Mouse (Mus musculus) frontal cortex, postnatal 25 days (tissue): ENCODE measurements around the gene Parp3.

Experiments used
- DNase-seq, 2 experiments: peaks; one replicate each; pipeline ENCODE4 v3.0.0; 2022; ENCODE audit warnings: low spot score in 2 of 2

Parp3 gene

DNA sequence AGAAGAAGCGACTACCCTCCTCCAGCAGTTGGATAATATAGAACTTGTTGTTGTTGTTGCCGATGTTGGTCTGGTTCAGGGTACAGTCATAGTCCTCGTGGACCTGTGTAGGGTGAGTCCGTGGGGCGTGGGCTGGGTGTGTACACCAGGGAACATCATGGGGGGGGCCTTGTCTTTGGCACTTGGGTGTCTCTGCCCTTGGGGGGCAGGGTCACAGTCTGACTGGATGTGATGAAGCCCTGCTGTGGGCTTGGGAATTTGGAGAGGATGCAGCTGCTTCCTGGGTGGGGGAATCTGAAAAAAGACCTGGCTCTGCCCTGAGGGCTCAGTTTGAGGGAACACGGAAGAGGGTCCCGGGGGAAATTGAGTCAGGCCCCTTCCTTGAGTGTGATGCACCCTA is 1.7 kb downstream of the Parp3 start:
- peak; percentile 2 to 9 for DNase-seq

DNA sequence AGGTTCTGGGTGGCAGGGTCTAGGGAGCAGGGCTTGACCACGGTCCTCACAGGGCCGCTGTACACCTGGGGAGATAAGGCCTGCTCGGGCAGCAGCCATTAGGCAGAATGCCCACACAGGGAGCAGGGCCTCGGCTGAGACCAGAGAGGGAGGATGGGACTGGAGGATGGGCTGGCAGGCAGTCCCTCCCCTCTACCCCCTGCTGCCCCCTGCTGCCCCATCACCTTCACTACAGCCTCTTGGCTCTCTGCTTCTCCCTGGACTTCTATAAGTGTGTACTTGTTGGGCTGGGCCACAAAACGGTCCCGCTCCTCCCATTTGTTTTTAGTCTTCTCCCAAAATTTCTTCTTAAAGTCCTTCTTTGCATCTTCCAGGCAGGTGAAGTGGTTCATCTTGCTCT is 2.3 kb downstream of the Parp3 start:
- peak; percentile 22 to 46 for DNase-seq

DNA sequence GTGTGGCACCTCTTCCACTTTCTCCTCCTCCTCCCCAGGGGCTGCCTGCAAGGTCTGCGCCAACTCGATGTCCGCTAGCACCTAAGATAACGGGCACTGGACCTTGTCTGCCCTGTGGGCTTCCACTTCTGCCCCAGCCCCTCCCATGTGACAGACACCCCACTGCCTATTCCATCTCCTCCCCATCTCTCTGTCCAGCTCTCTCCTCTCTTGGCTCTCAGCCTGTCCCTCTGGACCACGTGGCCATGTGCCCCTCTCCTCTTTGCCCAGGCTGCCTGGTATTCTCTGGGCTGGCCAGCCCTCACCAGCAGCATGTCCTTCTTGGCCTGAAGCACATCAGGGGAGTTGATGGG is 3.0 kb downstream of the Parp3 start:
- DNase-seq = peak; percentile 3 to 4

DNA sequence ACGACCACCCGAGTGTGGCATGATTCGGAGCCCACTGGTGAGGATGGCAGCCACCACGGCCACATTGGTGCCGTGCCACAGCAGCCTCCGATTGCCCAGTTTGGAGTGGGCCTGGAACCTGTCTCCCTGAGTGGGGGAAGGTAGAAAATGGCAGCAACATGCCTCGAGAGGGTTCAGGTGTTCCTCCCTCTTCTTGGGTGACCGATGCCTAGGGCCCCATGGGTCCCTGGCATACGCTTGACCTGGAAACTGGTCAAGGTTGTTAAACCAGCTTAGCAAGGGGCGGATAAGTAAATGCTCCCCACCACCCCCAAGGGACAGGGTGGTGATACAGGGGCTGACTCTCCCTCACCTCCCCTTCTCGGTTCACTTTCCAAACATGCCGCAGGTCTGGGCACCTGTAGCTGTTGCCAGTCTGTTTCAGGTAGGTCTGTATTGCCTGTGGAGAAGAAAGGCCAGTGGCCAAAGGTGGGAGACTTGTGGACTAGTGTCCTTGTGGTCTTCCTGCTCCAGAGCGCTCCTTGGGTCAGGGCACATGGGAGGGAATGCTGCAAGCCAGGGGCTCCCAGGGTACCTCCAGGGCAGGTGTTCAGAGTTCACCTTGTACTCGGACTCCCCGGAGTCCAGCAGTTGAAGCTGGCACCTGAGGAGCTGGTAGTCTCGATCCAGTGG is 3.5 kb downstream of the Parp3 start:
- DNase-seq = peak; percentile 1 to 5

DNA sequence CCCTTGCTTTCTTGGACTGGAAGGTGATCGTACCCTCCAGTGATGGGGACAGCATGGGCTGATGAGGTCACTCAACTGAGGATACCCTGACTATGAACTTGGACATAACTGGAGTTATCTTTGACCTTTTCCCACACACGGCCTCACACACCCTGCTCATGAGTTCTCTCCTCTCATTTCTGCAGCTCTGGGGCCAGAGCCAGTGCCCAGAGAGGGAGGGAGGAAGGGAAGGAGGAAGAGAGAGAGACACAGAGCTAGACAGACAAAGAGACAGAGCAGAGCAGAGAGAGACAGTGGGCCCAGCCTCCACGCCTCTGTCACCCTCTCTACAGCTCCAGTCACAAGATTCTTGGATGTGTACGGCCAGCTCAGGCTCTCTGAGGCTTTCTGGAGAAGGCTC is 4.4 kb downstream of the Parp3 start:
- peak in 1 of 2 experiments; percentile 3 for DNase-seq

DNA sequence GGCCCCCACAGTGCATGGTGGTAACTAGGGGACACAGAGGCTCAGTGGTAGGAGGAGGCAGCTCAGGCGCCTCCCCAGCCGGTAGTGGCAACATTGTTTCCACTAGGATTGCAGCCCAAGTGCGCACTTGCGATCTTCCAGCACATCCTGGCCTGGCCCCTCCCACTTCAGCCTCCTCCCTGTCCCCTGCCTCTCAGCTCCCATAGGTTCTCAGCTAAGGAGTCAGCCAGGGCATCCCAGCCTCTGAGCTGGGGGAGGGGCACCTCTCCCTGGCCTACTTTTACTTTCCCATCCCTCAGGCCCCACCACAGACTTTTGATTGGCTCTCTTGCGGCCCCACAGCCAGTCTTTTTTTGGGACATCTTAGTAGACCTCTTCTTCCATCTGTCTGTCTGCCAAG is 4.9 kb downstream of the Parp3 start:
- peak in 1 of 2 experiments; percentile 17 for DNase-seq

DNA sequence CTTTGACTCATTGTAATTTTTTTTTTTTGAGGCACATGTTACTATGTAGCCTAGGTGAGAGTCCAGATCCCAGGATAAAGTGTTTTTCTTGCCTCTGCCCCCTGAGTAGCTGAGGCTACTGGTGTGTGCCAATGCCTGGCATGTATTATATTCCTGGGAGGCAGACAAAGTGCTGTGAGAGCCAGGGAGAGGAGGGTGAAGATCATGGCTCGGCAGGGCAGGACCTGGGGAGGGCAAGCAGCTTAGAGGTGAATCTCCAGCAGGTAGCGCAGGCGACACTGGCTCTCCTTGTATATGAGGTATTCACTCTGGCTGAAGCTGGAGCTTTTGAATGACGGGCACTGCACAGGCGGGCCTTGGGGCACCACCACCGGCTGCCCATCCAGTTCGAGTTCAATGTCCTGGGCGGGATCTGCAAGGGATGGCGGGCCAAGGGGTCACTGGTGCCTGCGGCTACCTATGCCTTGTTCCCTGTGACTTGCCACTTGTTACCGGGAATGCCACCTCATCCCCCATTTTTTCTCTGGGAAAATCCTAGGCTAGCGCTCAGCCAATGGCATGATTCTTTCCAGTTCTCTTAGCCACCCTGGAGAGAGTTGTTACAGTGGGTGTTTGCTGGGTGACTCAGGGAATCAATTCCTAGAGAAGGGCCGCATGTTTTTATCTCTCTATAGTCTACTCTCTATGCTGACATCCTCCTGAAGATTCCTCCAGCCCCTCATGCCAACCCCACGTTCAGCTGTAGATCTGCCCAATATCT is 5.6 kb downstream of the Parp3 start:
- DNase-seq = no peak

DNA sequence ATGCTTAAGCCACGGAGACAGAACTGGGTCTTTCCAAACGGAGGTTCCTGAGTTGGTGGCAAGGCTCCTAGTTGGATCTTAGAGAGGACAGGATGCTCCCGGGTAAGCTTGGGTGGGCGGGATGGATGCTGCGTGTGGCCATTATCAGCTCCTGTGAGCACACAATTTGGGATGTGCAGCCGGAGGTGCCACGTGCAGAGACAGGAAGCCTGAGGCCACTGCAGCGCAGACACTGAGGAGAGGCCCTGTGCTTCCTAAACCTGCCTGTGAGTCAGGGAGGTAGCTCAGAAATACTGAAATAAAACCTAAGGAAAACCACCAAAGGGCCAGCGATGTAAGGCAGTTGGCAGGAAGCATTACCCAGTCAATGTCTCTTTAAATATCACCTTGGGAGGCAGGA is 7.0 kb downstream of the Parp3 start:
- DNase-seq = no peak

DNA sequence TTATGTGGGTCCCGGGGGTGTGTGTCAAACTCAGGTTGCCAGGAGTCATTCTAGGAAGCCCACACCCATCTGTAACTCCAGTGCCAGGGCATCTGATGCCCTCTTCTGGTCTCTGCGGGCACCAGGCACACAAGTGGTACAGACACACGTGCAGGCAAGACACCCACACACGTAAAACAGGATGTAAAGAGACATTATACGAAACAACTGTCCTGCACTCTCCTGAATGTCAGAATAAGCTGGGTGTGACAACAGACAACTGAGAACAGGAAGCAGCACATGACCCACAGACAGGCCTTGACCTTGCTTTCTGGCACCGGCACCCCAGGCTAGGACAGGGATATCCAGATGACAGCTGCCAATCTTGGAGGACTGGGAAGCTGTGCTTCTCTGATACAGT is 7.4 kb downstream of the Parp3 start:
- no peak for DNase-seq

DNA sequence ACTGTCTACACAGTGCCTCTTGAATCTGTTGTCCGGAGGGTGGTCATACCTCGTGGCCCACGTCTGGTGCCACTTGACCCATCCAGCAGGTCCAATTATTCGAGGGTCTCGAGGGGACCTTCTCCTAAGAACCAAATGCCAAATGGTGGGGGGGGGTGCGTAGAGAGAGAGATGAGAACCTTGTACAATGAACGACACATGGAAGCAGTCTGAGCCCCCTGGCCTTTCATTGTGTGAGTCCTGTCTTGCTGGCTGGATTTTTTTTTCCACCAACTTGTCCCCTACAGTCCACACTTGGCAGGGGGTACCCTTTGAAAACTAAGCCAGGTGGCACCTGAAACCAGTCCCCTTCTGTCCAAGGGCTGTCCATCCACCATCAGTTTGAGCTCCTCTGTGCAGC is 9.0 kb downstream of the Parp3 start:
- no peak for DNase-seq

DNA sequence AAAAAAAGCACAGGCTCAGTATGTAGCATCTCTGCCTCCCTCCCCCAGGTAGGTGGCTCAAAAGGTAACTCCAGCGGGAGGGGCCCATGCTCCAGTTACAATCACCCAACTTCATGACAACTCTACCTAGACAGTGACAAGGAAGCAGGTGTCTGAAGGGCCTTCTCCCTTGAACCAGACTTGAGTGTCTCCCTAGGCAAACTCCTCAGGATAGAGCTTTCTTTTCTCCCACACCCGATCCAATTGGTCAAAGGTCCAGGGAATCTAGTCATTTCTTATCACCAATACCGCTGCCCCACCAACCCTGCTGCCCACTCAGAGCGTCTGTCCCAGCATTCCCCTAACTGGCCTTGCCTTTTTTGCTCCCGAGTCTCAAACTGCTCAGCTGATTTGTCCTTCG is 10.0 kb downstream of the Parp3 start:
- no peak for DNase-seq

DNA sequence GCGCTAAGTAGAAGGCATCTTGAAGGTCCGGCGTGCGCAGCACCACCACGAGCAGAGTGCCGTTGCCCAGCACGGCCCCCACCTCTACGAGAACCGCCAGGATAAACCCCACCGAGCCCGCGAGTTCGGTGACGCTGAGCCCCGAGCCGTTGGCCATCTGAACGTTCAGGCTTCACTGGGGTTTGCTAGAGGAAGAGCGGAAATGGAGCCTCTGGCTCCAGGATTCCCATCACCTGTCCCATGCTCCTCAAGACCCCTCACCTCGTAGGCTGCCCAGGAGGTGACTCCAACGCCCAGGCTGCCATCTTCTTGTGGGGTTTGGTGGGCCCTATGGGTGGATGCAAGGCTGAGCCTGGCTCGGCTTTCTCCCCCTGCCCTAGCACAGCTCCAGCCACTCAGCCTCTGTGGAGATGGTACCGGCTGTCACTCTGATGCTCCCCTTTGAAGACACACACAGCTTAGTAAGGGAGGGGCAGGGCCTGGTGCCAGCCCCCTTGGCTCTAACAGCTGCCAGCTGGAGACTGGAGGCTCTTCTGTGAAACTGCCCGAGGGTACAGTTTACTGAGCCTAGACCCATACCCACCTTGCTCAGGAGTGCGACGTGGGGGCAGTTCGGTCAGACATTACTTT is 11.1 kb downstream of the Parp3 start, which contains the start of gene Gpr62:
Gpr62 (minus strand) TSS at position 368 of the 630 bp plus-strand sequence.
- DNase-seq = no peak

DNA sequence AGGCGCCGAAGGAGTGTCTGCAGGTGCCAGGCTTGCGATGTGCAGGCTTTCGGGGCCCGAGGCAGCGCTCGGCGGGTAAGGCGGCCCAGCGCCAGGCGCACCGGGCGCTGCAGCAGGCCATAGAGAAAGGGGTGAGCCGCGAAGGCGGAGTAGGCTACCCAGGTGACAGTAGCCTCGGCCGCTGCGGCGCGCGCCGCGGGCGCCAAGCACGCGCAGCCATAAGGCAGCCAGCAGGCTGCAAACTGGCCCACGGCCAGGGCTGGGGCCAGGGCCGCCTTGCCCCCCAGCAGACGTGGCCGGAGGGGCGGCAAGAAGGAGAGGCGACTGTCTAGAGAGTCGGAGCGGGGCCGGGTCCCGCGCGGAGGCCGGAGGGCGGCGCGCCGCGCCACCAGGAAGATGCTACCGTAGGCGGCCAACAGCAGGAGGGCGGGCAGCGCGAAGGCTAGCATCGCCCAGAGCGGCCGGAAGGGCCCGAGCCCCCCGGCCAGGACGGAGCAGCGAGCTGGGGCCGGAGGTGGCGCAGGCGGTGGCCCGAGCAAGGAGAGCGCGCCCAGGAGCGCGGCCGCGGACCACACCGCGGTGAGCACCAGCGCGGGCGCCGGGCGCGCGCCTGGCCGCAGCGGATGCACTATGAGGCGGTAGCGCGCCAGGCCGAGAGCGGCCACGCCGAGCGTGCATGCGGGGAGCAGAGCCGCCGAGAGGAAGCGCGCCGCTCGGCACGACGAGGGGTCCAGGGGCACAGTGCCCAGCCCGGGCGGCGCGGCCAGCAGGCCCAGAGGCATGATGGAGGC is 11.8 kb downstream of the Parp3 start:
- DNase-seq = no peak

DNA sequence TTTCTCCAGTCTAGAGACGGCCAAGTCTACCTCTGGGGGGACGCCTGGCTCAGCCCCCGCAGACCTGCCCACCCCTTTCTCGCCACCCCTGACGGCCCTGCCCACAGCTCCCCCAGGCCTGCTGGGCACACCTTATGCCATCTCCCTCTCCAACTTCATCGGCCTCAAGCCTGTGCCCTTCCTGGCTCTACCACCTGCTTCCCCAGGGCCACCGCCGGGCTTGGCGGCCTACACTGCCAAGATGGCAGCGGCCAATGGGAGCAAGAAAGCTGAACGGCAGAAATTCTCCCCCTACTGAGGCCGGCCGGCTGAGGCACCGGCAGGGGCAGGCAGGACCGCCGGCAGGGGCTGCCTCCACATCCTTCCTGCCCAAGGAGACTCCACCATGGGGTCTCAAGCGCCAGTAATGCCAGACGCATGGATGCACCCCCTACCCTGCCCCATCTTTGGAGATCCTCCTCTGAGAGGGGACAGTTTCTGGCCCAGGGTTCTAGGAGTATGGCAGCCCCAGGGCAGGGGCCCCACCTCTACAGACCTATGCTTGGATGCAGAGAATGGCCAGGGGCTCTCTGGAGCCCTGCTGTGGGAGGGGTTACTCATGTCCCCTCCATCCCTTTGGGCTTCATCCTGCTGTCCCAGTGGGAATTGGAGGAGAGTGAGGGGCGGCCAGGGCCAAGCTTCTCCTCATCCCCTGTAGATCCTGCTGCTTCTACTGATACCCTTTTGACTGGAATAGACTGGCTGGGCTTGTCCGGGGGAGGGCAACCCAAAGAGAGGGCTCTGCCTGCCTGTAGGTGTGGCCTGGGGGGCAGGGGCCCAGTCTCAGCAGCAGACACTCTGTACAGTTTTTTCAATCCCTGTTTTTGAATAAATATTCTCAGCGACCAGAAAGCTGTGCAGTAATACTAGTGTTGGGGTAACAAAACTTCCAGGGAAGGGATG is 13.4 kb downstream of the Parp3 start:
- DNase-seq = no peak

DNA sequence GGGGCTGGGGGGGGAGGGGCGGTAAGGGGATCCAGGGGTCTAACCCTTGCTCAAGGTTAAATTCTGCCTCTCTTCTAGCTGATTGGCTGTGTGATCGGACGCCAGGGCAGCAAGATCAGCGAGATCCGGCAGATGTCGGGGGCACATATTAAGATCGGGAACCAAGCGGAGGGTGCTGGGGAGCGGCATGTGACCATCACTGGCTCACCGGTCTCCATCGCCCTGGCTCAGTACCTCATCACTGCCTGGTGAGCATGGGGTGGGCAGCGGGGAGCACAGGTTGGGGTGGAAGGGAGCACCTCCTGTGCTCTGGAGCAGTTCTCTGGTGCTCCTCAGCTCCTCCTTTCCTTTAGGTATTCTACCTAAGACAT is 14.3 kb downstream of the Parp3 start:
- no peak for DNase-seq

DNA sequence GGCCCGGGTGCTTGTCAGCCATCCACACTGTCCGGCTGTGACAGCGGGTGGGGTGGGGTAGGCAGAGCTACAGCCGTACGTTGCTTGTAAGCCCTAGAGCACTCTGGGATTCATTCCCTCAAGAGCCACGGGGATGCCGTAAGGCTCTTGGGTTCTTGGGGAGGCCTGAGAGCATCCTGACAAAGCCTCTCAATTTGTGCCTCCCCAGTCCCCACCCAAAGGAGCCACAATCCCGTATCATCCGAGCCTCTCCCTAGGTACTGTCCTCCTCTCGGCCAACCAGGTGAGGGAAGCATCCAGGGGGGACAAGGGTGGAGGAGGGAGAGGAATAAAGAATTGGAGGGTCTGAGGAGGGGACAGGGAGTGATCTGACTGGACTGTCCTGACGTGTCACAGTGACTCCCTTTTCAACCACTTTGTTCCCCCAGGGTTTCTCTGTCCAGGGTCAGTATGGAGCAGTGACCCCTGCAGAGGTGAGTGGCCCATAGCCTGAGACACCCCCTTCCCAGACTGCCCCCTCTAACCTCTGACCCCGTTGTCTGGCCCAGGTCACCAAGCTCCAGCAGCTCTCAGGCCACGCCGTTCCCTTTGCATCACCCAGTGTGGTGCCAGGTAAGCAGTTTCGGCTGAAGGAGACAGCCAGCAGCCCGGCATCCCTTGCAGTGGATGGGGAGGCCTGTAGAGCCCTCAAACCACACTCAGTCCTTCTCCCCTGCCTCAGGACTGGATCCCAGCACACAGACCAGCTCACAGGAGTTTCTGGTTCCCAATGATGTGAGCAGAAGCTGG is 14.9 kb downstream of the Parp3 start:
- DNase-seq = no peak

DNA sequence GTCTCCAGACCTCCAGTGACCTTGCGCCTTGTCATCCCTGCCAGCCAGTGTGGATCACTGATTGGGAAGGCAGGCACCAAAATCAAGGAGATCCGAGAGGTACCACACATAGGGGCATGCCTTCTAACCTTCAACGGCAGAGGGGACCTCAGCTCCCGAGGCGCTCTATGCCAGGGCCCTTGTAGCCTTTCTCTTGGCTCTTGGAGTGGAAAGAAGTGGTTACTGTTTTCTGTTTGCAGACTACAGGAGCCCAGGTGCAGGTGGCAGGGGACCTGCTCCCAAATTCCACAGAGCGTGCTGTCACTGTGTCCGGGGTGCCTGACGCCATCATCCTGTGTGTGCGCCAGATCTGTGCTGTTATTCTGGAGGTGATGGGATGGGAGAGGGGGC is 15.7 kb downstream of the Parp3 start:
- no peak for DNase-seq

DNA sequence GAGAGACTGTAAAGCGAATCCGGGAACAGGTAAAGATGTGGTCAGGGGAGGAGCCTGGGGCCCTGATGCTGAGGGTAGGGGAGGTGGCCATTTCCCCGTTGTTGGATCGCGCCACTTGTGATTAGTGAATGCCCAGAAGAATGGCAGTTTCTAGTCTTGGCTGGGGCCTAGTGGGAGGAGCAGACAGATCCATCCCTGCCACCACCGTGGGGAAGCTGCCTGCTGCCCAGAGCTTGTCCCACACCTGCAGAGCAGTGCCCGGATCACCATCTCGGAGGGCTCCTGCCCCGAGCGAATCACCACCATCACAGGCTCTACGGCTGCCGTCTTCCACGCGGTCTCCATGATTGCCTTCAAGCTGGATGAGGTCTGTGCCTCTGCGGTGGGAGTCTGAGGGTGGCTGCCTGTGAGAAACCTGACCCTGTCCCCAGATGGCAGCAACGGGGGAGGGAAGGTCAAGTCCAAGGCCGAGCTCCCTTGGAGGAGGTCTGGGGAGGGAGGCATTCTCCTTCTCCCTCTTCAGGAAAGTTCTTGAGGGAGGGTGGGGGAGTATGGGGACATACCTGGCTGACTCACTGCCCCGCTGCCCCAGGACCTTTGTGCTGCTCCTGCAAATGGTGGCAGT is 16.2 kb downstream of the Parp3 start:
- no peak for DNase-seq

DNA sequence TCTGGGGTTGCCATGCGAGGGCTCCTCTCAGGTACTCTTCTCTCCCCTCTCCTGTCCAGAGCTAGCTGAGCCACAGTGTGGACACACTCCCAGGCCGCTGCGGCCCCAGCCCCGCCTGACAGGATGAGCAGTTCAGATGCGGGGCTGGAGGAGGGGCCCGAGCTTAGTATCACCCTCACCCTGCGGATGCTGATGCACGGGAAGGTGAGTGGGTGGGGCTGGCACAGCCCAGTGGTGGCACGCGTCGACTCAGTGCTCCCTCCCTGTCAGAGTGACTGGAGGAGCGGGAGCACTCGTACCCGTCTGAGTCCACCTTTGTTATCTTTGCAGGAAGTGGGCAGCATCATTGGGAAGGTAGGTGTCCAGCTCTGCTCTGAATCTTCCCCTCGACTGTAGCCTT is 16.8 kb downstream of the Parp3 start:
- no peak for DNase-seq

DNA sequence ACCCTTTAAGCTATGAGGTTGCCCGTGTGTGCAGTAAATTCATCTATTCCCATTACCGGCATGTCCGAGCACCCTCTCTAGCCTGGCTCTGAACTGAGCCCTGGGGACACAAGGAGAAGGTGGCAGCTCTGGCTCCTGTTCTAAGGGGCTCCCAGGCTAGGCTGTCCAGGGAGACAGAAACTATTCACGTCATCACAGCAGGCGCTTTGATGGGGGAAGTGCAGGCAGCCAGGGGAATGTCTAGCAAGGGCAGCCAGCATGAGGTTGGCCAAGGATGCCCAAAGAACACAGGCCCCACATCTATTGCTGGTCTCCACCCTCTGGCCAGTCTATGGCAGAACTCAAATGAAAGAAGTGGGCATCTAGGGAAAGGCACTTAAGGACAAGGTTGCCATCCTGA is 18.8 kb downstream of the Parp3 start:
- DNase-seq = no peak
